Mouse (Mus musculus): ENCODE measurements at regions not wholly inside any gene's neighbourhood (a gene's known extent, or its start where the extent isn't known, plus 50 kb on each side); places are given as distances from the start of the nearest gene placed in this dataset.
"Not testable (repeated sequence)": the region's sequence is repeated elsewhere in the genome, so short reads cannot be mapped to it uniquely, and the experiment has no call there.

- DNase-seq (ENCODE audit: inconsistent ontology term) = not testable (repeated sequence)
Measured at GRCm38 (mm10) chr11:12913401-12913800, 448.6 kb upstream of the Cobl start.

GRCm38 (mm10) chr11:12873712-12874111 is 409.0 kb upstream of the Cobl start:
- DNase-seq (ENCODE audit: inconsistent ontology term) = no peak

- DNase-seq (ENCODE audit: inconsistent ontology term) = no peak
Measured at GRCm38 (mm10) chr11:12872802-12873201, 408.0 kb upstream of the Cobl start.

GRCm38 (mm10) chr11:12872399-12872798 is 407.6 kb upstream of the Cobl start:
- peak; percentile 19 for DNase-seq (ENCODE audit: inconsistent ontology term)

- no peak for DNase-seq (ENCODE audit: inconsistent ontology term)
Measured at GRCm38 (mm10) chr11:12867541-12867940, 402.8 kb upstream of the Cobl start.

GRCm38 (mm10) chr11:12865034-12865620 is 400.4 kb upstream of the Cobl start:
- no peak for DNase-seq (ENCODE audit: inconsistent ontology term)

GRCm38 (mm10) chr11:12859344-12859930 is 394.7 kb upstream of the Cobl start:
- no peak for DNase-seq (ENCODE audit: inconsistent ontology term)

- no peak for DNase-seq (ENCODE audit: inconsistent ontology term)
Measured at GRCm38 (mm10) chr11:12858274-12858884, 393.6 kb upstream of the Cobl start.

GRCm38 (mm10) chr11:12857358-12858199 is 392.8 kb upstream of the Cobl start:
- no peak for DNase-seq (ENCODE audit: inconsistent ontology term)

- no peak for DNase-seq (ENCODE audit: inconsistent ontology term)
Measured at GRCm38 (mm10) chr11:12847793-12848192, 383.0 kb upstream of the Cobl start.

- no peak for DNase-seq (ENCODE audit: inconsistent ontology term)
Measured at GRCm38 (mm10) chr11:12843631-12844423, 379.1 kb upstream of the Cobl start.

GRCm38 (mm10) chr11:12841393-12841792 is 376.6 kb upstream of the Cobl start:
- no peak for DNase-seq (ENCODE audit: inconsistent ontology term)

- no peak for DNase-seq (ENCODE audit: inconsistent ontology term)
Measured at GRCm38 (mm10) chr11:12837920-12838319, 373.2 kb upstream of the Cobl start.

GRCm38 (mm10) chr11:12837387-12837786 is 372.6 kb upstream of the Cobl start:
- no peak for DNase-seq (ENCODE audit: inconsistent ontology term)

- DNase-seq (ENCODE audit: inconsistent ontology term) = no peak
Measured at GRCm38 (mm10) chr11:12836387-12836786, 371.6 kb upstream of the Cobl start.

GRCm38 (mm10) chr11:12812021-12812420 is 347.3 kb upstream of the Cobl start:
- DNase-seq (ENCODE audit: inconsistent ontology term) = peak; percentile 1

GRCm38 (mm10) chr11:12810949-12811881 is 346.5 kb upstream of the Cobl start:
- DNase-seq (ENCODE audit: inconsistent ontology term) = peak; percentile 73
